Mouse (Mus musculus) heart, postnatal 36 days (tissue): ENCODE measurements around the gene Plcb1. TPM values are rescaled to one million over a fixed set of nuclear protein-coding genes. Genes with fewer than 3 reads are reported as not detected.

ENCODE experiments used
- DNase-seq, 2 experiments: peaks; one replicate each; pipeline ENCODE4 v3.0.0; 2021 to 2022
- intact Hi-C: fragments of 180-260 bp; cut with DNase I; formaldehyde crosslinking; loops from one replicate; pipeline ENCODE4 v1.15.1; 2025
- total RNA-seq, 2 experiments: library from RNA; stranded (reverse); gene quantifications; 2 replicates each; pipeline ENCODE4 v1.2.3; 2021

Plcb1 gene
- total RNA-seq, 2 experiments from 2014 or later, result 4.0 to 4.7 TPM

GRCm38 (mm10) chr2:135467895-135468294 is 682.0 kb downstream of the Plcb1 start:
- no peak for DNase-seq
- intact Hi-C loops, result no loop called here

- intact Hi-C loops, result no loop called here
- no peak for DNase-seq
These were observed 688.2 kb downstream of the Plcb1 start for GRCm38 (mm10) chr2:135474107-135474506.

GRCm38 (mm10) chr2:135485248-135485647 is 699.4 kb downstream of the Plcb1 start:
- no peak for DNase-seq
- intact Hi-C loops, result no loop called here

- intact Hi-C loops, result no loop called here
- no peak for DNase-seq
These were observed 702.4 kb downstream of the Plcb1 start for GRCm38 (mm10) chr2:135488277-135488676.

- intact Hi-C loops, result no loop called here
- DNase-seq, result no peak
These were observed 703.3 kb downstream of the Plcb1 start for GRCm38 (mm10) chr2:135489127-135489526.

- peak; percentile 28 to 31 for DNase-seq
- intact Hi-C loops, result no loop called here
These were observed 706.9 kb downstream of the Plcb1 start for GRCm38 (mm10) chr2:135492777-135493176.

GRCm38 (mm10) chr2:135496553-135496952 is 710.7 kb downstream of the Plcb1 start:
- intact Hi-C loops, result no loop called here
- DNase-seq, result no peak

- intact Hi-C loops, result no loop called here
- DNase-seq, result no peak
These were observed 711.4 kb downstream of the Plcb1 start for GRCm38 (mm10) chr2:135497251-135497650.

- no peak for DNase-seq
- intact Hi-C loops, result no loop called here
These were observed 715.0 kb downstream of the Plcb1 start for GRCm38 (mm10) chr2:135500872-135501271.

- no peak for DNase-seq
- intact Hi-C loops, result no loop called here
These were observed 717.6 kb downstream of the Plcb1 start for GRCm38 (mm10) chr2:135503328-135503997.

GRCm38 (mm10) chr2:135503998-135504354 is 718.1 kb downstream of the Plcb1 start:
- intact Hi-C loops, result no loop called here

GRCm38 (mm10) chr2:135507111-135507510 is 721.2 kb downstream of the Plcb1 start:
- DNase-seq, result no peak

More at GRCm38 (mm10) chr2:135503998-135504354, 718.1 kb downstream of the Plcb1 start:
- DNase-seq, result no peak

GRCm38 (mm10) chr2:135518956-135519355 is 733.1 kb downstream of the Plcb1 start:
- DNase-seq, result no peak
- intact Hi-C loops, result no loop called here

More at GRCm38 (mm10) chr2:135507111-135507510, 721.2 kb downstream of the Plcb1 start:
- intact Hi-C loops, result no loop called here

Other genes with a start within 250 kb of the Plcb1 start
- not detected for gene Hao1, start 231.7 kb upstream of the Plcb1 start, total RNA-seq
- gene Tmx4, start 141.9 kb upstream of the Plcb1 start, total RNA-seq, result 10 to 100 TPM; 49.7 to 56.5 TPM